Mouse (Mus musculus) midbrain, postnatal 0 days (tissue): ENCODE measurements around the gene Zc3h7b. TPM values are rescaled to one million over a fixed set of nuclear protein-coding genes. Genes with fewer than 3 reads are reported as not detected.

Experiments used
- ATAC-seq: fragments of 200-750 bp; cut with Nextera tagmentation; 2 replicates; pipeline ENCODE4 v1.8.0; 2017; ENCODE audit warnings: moderate number of reproducible peaks, mild to moderate bottlenecking, moderate TSS enrichment, moderate library complexity; ENCODE audit not compliant: low FRiP score
- DNase-seq: peaks from one replicate; pipeline ENCODE4 v3.0.0-alpha.2; 2015; ENCODE audit warnings: low spot score
- H3K27ac ChIP-seq: fragments of 300-500 bp; sonication (generic); 2 replicates; pipeline ENCODE4 v1.5.1; 2014; ENCODE audit warnings: low read depth, mild to moderate bottlenecking, low read length, mixed read lengths
- H3K27me3 ChIP-seq: fragments of 300-500 bp; sonication (generic); 2 replicates; pipeline ENCODE4 v1.6.1; 2014; ENCODE audit warnings: low read length, control low read depth, mixed read lengths; ENCODE audit not compliant: insufficient read depth
- H3K36me3 ChIP-seq: fragments of 300-500 bp; sonication (generic); 2 replicates; pipeline ENCODE4 v1.6.1; 2014; ENCODE audit warnings: low read length, control low read depth, mixed read lengths; ENCODE audit not compliant: insufficient read depth
- H3K4me1 ChIP-seq: fragments of 300-500 bp; sonication (generic); 2 replicates; pipeline ENCODE4 v1.6.1; 2014; ENCODE audit warnings: mild to moderate bottlenecking, control low read depth, antibody characterized with exemption, low read length, mixed read lengths; ENCODE audit not compliant: insufficient read depth
- H3K4me2 ChIP-seq: fragments of 300-500 bp; sonication (generic); 2 replicates; pipeline ENCODE4 v1.6.1; 2014; ENCODE audit warnings: low read depth, mild to moderate bottlenecking, low read length, mixed read lengths; ENCODE audit not compliant: poor library complexity, severe bottlenecking
- H3K4me3 ChIP-seq: fragments of 300-500 bp; sonication (generic); 2 replicates; pipeline ENCODE4 v1.5.1; 2014; ENCODE audit warnings: low read depth, mild to moderate bottlenecking, low read length, moderate library complexity
- H3K9ac ChIP-seq: fragments of 300-500 bp; sonication (generic); replicated peaks from 2 replicates; pipeline ENCODE4 v1.6.1; 2014; ENCODE audit warnings: mild to moderate bottlenecking, low read length, moderate library complexity, mixed read lengths; ENCODE audit not compliant: poor library complexity, severe bottlenecking
- H3K9me3 ChIP-seq: fragments of 300-500 bp; sonication (generic); 2 replicates; pipeline ENCODE4 v1.6.1; 2016; ENCODE audit warnings: low read length, control low read depth
- CTCF ChIP-seq: IDR thresholded peaks from 2 replicates; pipeline ENCODE4 v1.5.1; 2016; ENCODE audit warnings: antibody characterized with exemption, mild to moderate bottlenecking
- WGBS: fragments of 180-500 bp; shearing (Covaris S2); extraction: QIAGEN DNeasy Blood & Tissue Kit; methylation state at CpG from one replicate; pipeline ENCODE4 v1.1.7; 2014; 5-methylcytosine and 5-hydroxymethylcytosine counted together
- polyA plus RNA-seq: library from polyadenylated mRNA; unstranded; fragments of >200 nt; fragmentation: Nextera tagmentation; extraction: Ambion mirVana; gene quantifications from 2 replicates; pipeline ENCODE4 v1.2.1, GENCODE M21; 2015
- total RNA-seq: library from RNA; depleted of rRNA; stranded (reverse); fragments of >200 nt; gene quantifications from 2 replicates; pipeline ENCODE4 v1.2.3, GENCODE M21; 2014

Zc3h7b gene
- total and polyA plus RNA-seq, 2 experiments from 2014 or later, result 43.9 to 154 TPM

DNA sequence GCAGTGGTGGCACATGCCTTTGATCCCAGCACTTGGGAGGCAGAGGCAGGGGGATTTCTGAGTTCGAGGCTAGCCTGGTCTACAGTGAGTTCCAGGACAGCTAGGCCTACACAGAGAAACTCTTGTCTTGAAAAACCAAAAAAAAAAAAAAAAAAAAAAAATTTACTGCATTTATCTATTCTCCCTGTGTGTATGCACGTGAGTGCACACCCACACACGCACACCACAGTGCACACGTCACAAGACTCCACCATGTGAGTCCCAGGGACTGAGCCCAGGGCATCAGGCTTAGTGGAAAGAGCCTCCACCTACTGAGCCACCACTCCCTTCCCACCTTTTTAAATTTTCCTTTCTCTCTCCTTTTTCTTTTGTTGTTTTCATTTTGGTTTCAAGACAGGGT lies 85.7 kb downstream of the Zc3h7b start:
- DNase-seq, result no peak
- Histone ChIP-seq H3K4me3 (no peak overlapping the region), H3K4me2 (no peak overlapping the region), H3K9me3 (no peaks in the 10 kb centered on the region), H3K27me3 (no peaks in the 10 kb centered on the region), H3K27ac (no peak overlapping the region), H3K36me3 (peaks cover 31% of the 10 kb centered on the region), H3K9ac (no peak overlapping the region), H3K4me1 (no peaks in the 10 kb centered on the region)
- no peak for TF ChIP-seq CTCF
- ATAC-seq, result no peak
- WGBS, result 96% methylated on average over 4 of the region's 4 CpGs

DNA sequence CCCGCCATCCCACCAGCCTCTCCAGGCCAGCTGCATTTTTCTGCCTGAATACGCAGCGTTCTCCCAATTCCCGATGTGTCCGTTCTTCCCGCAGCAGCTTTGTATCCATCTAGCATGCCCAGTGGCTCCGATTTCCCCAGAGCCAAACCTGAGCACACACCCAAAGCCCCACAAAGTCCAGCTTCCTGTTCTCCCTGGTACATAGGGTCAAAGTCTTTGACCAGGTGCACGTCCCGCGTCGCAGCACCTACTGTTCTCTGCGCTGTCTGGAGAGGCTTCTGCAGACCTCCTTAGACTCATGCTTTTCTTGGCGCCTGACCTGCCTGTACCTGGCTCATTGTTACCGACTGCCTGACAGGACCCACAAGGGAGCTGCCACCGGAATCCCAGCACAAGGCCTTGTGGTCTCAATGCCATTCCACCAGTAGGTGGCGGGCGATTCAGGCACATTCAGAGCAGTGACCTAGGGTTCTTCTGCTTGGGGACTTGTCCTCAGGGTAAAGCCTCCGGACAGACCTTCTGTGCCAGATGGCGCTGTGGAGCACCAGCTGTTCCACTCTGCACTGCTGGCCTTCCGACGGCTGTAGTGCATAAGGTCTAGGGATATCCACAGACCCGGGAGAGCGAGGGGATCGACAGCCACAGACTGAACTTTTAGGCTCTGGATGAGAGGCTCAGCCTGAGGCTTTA lies 86.4 kb downstream of the Zc3h7b start:
- Histone ChIP-seq H3K4me3 (no peak overlapping the region), H3K27ac (no peak overlapping the region), H3K4me2 (no peak overlapping the region), H3K9ac (no peak overlapping the region), H3K27me3 (no peaks in the 10 kb centered on the region), H3K4me1 (no peaks in the 10 kb centered on the region), H3K9me3 (no peaks in the 10 kb centered on the region), H3K36me3 (peaks cover 23% of the 10 kb centered on the region)
- WGBS, result 13% methylated on average over 24 of the region's 24 CpGs
- ATAC-seq (peak; percentile 60), DNase-seq (peak; percentile 94)
- TF ChIP-seq CTCF, result peak; percentile 96

DNA sequence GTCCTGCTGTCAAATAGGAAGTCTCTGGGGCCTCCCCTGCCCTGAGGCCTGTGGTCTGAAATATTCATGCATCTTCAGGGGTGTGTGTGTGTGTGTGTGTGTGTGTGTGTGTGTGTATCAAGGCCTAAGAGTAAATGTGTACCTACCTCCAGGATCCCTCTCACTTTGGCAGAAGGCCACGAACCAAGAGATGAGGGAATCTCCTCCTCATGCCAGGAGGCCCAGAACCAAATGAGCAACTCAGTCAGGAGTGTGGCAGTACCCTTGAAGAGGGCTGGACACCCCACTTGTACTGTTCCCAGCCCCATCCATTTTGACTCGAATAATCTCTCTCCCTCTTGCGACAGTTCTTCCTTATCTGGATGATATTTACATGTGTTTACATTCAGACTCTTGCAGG lies 87.4 kb downstream of the Zc3h7b start:
- Histone ChIP-seq H3K9me3 (no peaks in the 10 kb centered on the region), H3K36me3 (peaks cover 14% of the 10 kb centered on the region), H3K4me1 (no peaks in the 10 kb centered on the region), H3K4me3 (no peak overlapping the region), H3K9ac (no peak overlapping the region), H3K27ac (no peak overlapping the region), H3K4me2 (no peak overlapping the region), H3K27me3 (no peaks in the 10 kb centered on the region)
- DNase-seq (no peak), ATAC-seq (no peak)
- TF ChIP-seq CTCF, result no peak
- WGBS, result 97% methylated on average over 3 of the region's 3 CpGs

DNA sequence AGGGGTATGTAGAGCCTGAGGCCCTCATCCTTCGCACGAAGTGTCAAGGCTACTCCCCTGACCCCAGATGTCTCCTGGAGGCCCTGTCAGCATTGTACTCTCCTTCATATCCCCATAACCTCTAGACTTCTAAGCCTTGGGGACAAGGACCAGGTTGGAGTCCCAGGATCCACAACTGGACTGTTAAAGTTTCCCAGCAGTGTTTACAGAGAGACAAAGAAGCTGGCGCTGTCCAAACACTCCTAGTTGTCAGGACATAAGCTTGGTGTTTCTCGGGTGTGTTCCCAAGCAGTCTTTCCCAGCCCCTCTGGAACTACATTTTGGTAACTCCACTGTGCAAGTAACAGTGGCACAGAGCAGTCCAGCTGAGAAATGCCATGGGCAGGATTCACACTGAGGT lies 88.6 kb downstream of the Zc3h7b start:
- no peaks in the 10 kb centered on the region for H3K27me3 ChIP-seq
- no peak overlapping the region for H3K4me2 ChIP-seq
- no peak overlapping the region for H3K4me3 ChIP-seq
- DNase-seq, result no peak
- H3K4me1 ChIP-seq, result no peaks in the 10 kb centered on the region
- no peaks in the 10 kb centered on the region for H3K9me3 ChIP-seq
- peaks cover 7% of the 10 kb centered on the region; the same call in 1 of the 2 replicates for H3K36me3 ChIP-seq
- TF ChIP-seq CTCF, result no peak
- H3K9ac ChIP-seq, result no peak overlapping the region
- whole genome bisulfite sequencing, result 77% methylated on average over 4 of the region's 4 CpGs
- no peak for ATAC-seq
- H3K27ac ChIP-seq, result no peak overlapping the region

DNA sequence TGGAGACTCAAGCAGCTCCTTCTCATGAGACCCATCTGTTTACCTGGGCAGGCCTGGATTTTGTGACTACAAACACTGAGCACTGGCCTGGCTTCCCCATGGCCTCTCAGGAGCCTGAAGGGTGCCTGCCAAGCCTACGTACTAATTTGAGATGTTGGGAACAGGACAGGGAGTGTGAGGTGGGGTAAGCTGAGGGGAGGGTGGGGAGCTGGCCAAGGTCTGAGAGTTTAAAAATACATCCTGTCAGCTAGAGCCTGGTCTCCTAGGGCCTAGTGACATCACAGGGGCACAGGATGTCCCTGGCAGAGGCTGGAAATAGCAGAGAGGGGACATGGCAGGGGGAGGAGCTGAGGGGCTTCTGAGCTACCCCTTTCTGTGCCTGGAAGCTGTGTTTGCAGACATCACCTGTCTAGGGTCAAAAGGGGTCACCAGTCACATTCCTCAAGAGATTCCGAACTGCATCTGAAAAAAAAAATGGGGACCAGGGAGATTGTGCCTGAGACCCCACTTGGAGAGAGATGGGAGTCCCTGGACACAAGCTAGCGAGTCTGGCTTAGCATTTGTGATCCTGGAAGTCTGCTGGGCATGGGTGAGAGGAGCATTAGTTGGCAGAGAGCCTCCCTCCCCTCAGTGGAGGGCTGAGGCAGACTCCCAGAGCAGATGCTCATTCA lies 89.4 kb downstream of the Zc3h7b start:
- Histone ChIP-seq H3K27ac (no peak overlapping the region), H3K36me3 (0 out of 2 replicates have a peak, but pooled peaks cover under 1% of the 10 kb centered on the region), H3K27me3 (no peaks in the 10 kb centered on the region), H3K4me2 (no peak overlapping the region), H3K9me3 (no peaks in the 10 kb centered on the region), H3K9ac (no peak overlapping the region), H3K4me3 (no peak overlapping the region), H3K4me1 (no peaks in the 10 kb centered on the region)
- DNase-seq (no peak), ATAC-seq (no peak)
- TF ChIP-seq CTCF, result no peak
- WGBS, result 62% methylated on average over 3 of the region's 3 CpGs
